Mouse (Mus musculus) embryonic facial prominence, embryonic 12.5 days (tissue): ENCODE measurements around the gene Eif4g2. TPM values are rescaled to one million over a fixed set of nuclear protein-coding genes. Genes with fewer than 3 reads are reported as not detected.

Experiments
- polyA plus RNA-seq: library from polyadenylated mRNA; unstranded; fragments of >200 nt; fragmentation: Nextera tagmentation; extraction: Ambion mirVana; gene quantifications from 2 replicates; pipeline ENCODE4 v1.2.1, GENCODE M21; 2016

The Eif4g2 gene
- polyA plus RNA-seq, 1 experiment from 2014 or later = 1,084 TPM

Other genes starting within 250 kb of the Eif4g2 start
- gene Rnf141, start 238.6 kb downstream of the Eif4g2 start, polyA plus RNA-seq = 17.2 and 19.9 TPM in 2 replicates
- gene Lyve1, start 219.8 kb downstream of the Eif4g2 start, polyA plus RNA-seq = 1.1 and 1.2 TPM in 2 replicates
- gene Mrvi1, start 100.6 kb downstream of the Eif4g2 start, polyA plus RNA-seq = 1.2 and 1.5 TPM in 2 replicates
- gene Ctr9, start 54.1 kb downstream of the Eif4g2 start, polyA plus RNA-seq = 89.7 and 94.5 TPM in 2 replicates